Mouse (Mus musculus) macrophage (primary cell): Measurements from ENCODE around the gene Csrnp3. TPM values are rescaled to one million over a fixed set of nuclear protein-coding genes. Genes with fewer than 3 reads are reported as not detected.
"Not testable (repeated sequence)": the region's sequence is repeated elsewhere in the genome, so short reads cannot be mapped to it uniquely, and the experiment has no call there.

ENCODE experiments used
- H3K27ac ChIP-seq: fragments of 350-480 bp; formaldehyde crosslinking; 2 replicates; pipeline ENCODE4 v1.9.0; 2021
- H3K36me3 ChIP-seq: fragments of 350-480 bp; formaldehyde crosslinking; 2 replicates; pipeline ENCODE4 v1.9.0; 2021; ENCODE audit errors: inconsistent target
- H3K4me3 ChIP-seq: fragments of 350-480 bp; formaldehyde crosslinking; 2 replicates; pipeline ENCODE4 v1.9.0; 2021; ENCODE audit errors: inconsistent target
- H3K79me2 ChIP-seq: fragments of 350-480 bp; formaldehyde crosslinking; 2 replicates; pipeline ENCODE4 v1.9.0; 2021; ENCODE audit errors: inconsistent target
- WGBS: methylation state at CpG from one replicate; pipeline ENCODE4 v1.1.7; 2026; ENCODE audit warnings: inconsistent platforms; ENCODE audit not compliant: missing documents; 5-methylcytosine and 5-hydroxymethylcytosine counted together
- polyA plus RNA-seq: library from polyadenylated mRNA; stranded (reverse); fragments of 250-400 nt; gene quantifications from 3 replicates; pipeline ENCODE4 v1.2.4, GENCODE M21; 2018; ENCODE audit warnings: inconsistent platforms

Csrnp3 gene
- polyA plus RNA-seq, 1 experiment from 2014 or later = not detected

GRCm38 (mm10) chr2:65847463-65848110 lies 2.0 kb downstream of the Csrnp3 start:
- Histone ChIP-seq H3K79me2 (no peaks in the 10 kb centered on the region), H3K27ac (no peak overlapping the region), H3K4me3 (no peak overlapping the region), H3K36me3 (no peaks in the 10 kb centered on the region)
- WGBS = 81% methylated on average over 4 of the region's 7 CpGs

- Histone ChIP-seq H3K27ac (no peak overlapping the region), H3K79me2 (no peaks in the 10 kb centered on the region), H3K4me3 (no peak overlapping the region), H3K36me3 (no peaks in the 10 kb centered on the region)
- 89% methylated on average over 8 of the region's 8 CpGs for WGBS
Measured at GRCm38 (mm10) chr2:65848706-65849105, 3.1 kb downstream of the Csrnp3 start.

- H3K27ac ChIP-seq, H3K4me3 ChIP-seq, H3K79me2 ChIP-seq, H3K36me3 ChIP-seq: not testable (repeated sequence)
- WGBS = 94% methylated on average over 3 of the region's 3 CpGs
Measured at GRCm38 (mm10) chr2:65850282-65850681, 4.7 kb downstream of the Csrnp3 start.

- Histone ChIP-seq H3K4me3 (no peak overlapping the region), H3K79me2 (no peaks in the 10 kb centered on the region), H3K27ac (no peak overlapping the region), H3K36me3 (no peaks in the 10 kb centered on the region)
- 79% methylated on average over 5 of the region's 5 CpGs for WGBS
Measured at GRCm38 (mm10) chr2:65856791-65857190, 11.2 kb downstream of the Csrnp3 start.

- Histone ChIP-seq H3K4me3 (no peak overlapping the region), H3K27ac (no peak overlapping the region), H3K79me2 (no peaks in the 10 kb centered on the region), H3K36me3 (no peaks in the 10 kb centered on the region)
- WGBS = 95% methylated on average over 18 of the region's 18 CpGs
Measured at GRCm38 (mm10) chr2:65859767-65860727, 14.5 kb downstream of the Csrnp3 start.

GRCm38 (mm10) chr2:65864778-65865339 lies 19.3 kb downstream of the Csrnp3 start:
- Histone ChIP-seq H3K79me2 (no peaks in the 10 kb centered on the region), H3K4me3 (no peak overlapping the region), H3K27ac (no peak overlapping the region), H3K36me3 (no peaks in the 10 kb centered on the region)
- 86% methylated on average over 12 of the region's 12 CpGs for WGBS

GRCm38 (mm10) chr2:65870919-65871582 lies 25.5 kb downstream of the Csrnp3 start:
- Histone ChIP-seq H3K36me3 (no peaks in the 10 kb centered on the region), H3K4me3 (no peak overlapping the region), H3K27ac (no peak overlapping the region), H3K79me2 (no peaks in the 10 kb centered on the region)
- WGBS = 68% methylated on average over 12 of the region's 12 CpGs

- WGBS = 96% methylated on average over 3 of the region's 3 CpGs
- H3K36me3 ChIP-seq = no peaks in the 10 kb centered on the region
- H3K27ac ChIP-seq = no peak overlapping the region
- no peak overlapping the region for H3K4me3 ChIP-seq
- H3K79me2 ChIP-seq = no peaks in the 10 kb centered on the region
Measured at GRCm38 (mm10) chr2:65891590-65891989, 46.0 kb downstream of the Csrnp3 start.

- H3K79me2 ChIP-seq = no peaks in the 10 kb centered on the region
- H3K36me3 ChIP-seq = no peaks in the 10 kb centered on the region
- no peak overlapping the region for H3K4me3 ChIP-seq
- no peak overlapping the region for H3K27ac ChIP-seq
- 85% methylated on average over 8 of the region's 8 CpGs for WGBS
Measured at GRCm38 (mm10) chr2:65893241-65893640, 47.7 kb downstream of the Csrnp3 start.

- no peaks in the 10 kb centered on the region for H3K36me3 ChIP-seq
- no peaks in the 10 kb centered on the region for H3K79me2 ChIP-seq
- WGBS = 78% methylated on average over 5 of the region's 5 CpGs
- H3K27ac ChIP-seq = no peak overlapping the region
- no peak overlapping the region for H3K4me3 ChIP-seq
Measured at GRCm38 (mm10) chr2:65894299-65894698, 48.7 kb downstream of the Csrnp3 start.

GRCm38 (mm10) chr2:65896542-65896941 lies 51.0 kb downstream of the Csrnp3 start:
- Histone ChIP-seq H3K79me2 (no peaks in the 10 kb centered on the region), H3K4me3 (no peak overlapping the region), H3K36me3 (no peaks in the 10 kb centered on the region), H3K27ac (no peak overlapping the region)
- WGBS = 84% methylated on average over 5 of the region's 5 CpGs

GRCm38 (mm10) chr2:65897084-65897483 lies 51.5 kb downstream of the Csrnp3 start:
- Histone ChIP-seq H3K4me3 (no peak overlapping the region), H3K27ac (no peak overlapping the region), H3K36me3 (no peaks in the 10 kb centered on the region), H3K79me2 (no peaks in the 10 kb centered on the region)
- WGBS = 89% methylated on average over 4 of the region's 4 CpGs

GRCm38 (mm10) chr2:65899478-65899877 lies 53.9 kb downstream of the Csrnp3 start:
- no peak overlapping the region for H3K27ac ChIP-seq
- H3K36me3 ChIP-seq = no peaks in the 10 kb centered on the region
- no peak overlapping the region for H3K4me3 ChIP-seq
- WGBS = 83% methylated on average over 2 of the region's 2 CpGs
- no peaks in the 10 kb centered on the region for H3K79me2 ChIP-seq

GRCm38 (mm10) chr2:65908526-65908925 lies 63.0 kb downstream of the Csrnp3 start:
- Histone ChIP-seq H3K27ac (no peak overlapping the region), H3K4me3 (no peak overlapping the region), H3K79me2 (no peaks in the 10 kb centered on the region), H3K36me3 (no peaks in the 10 kb centered on the region)
- WGBS = 85% methylated on average over 3 of the region's 3 CpGs
